Mouse (Mus musculus) erythroblast, embryonic 14.5 days (primary cell): ENCODE measurements at regions not wholly inside any gene's neighbourhood (a gene's known extent, or its start where the extent isn't known, plus 50 kb on each side); places are given as distances from the start of the nearest gene placed in this dataset.

Experiments
- GATA1 ChIP-seq: IDR thresholded peaks from 2 replicates; pipeline ENCODE4 v1.6.1; 2012; ENCODE audit warnings: low read length, inconsistent platforms, mixed read lengths
- TAL1 ChIP-seq: IDR thresholded peaks from 3 replicates; pipeline ENCODE4 v1.6.1; 2012; ENCODE audit warnings: low read length, inconsistent platforms, mixed read lengths

DNA sequence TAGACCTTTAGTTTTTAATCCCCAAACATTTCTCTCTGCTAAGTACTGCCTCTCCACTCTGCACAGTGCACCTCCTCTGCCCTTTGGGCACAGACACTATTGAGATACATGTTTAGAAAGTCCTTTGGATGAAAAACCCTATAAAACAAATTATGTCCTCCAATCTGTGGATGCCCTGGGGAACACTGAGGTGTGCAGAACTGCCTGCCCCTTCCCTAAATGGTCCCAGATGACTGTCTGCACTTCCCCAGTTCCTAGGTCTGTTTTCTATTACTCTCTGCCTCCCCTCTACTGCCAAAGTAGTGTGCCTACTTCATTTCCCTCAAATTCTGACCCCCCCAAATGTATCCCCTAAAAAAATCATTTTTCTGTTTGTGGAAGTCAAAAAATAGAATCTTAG lies 209.5 kb upstream of the Veph1 start:
- TF ChIP-seq GATA1, result no peak
- no peak for TF ChIP-seq TAL1
